ENCODE assay signal across 10 mouse cellular contexts in genomic region chr13:95655284-95655683, GRCm38 (mm10). TPM values are rescaled to one million over a fixed set of nuclear protein-coding genes. Genes with fewer than 3 reads are reported as not detected.
DNase-seq lines count a peak whose midpoint lies in the region; ATAC-seq and TF ChIP-seq lines count a peak whose summit lies in the region.
"Had no signal": no experiment of that assay in that cellular context is flagged by ENCODE, and none has a peak within 500 bp of the region (broad histone marks: within the 10 kb centered on the region; RNA-seq: fewer than 3 reads in every experiment).

No protein-coding gene starts in this region.

- H3K4me3 ChIP-seq in neural tube, embryonic 11.5 days (ENCODE audit: low read depth, low read length) = no peak overlapping the region
- H3K4me3 ChIP-seq in heart, postnatal 0 days (ENCODE audit: low read depth, low read length) = no peak overlapping the region
- no peak overlapping the region for H3K4me3 ChIP-seq in limb, embryonic 11.5 days (ENCODE audit: low read depth, low read length)
- H3K4me3 ChIP-seq: limb, embryonic 15.5 days had no signal

- peaks cover 3% of the 10 kb centered on the region; the same call in 1 of the 2 replicates for H3K4me1 ChIP-seq in neural tube, embryonic 11.5 days (ENCODE audit: control insufficient read depth, insufficient read depth, low read length)
- H3K4me1 ChIP-seq in heart, postnatal 0 days (ENCODE audit: control insufficient read depth, insufficient read depth) = 0 out of 2 replicates have a peak, but pooled peaks cover 7% of the 10 kb centered on the region
- H3K4me1 ChIP-seq in limb, embryonic 11.5 days (ENCODE audit: control insufficient read depth, insufficient read depth, low read length) = peaks cover 3% of the 10 kb centered on the region; the same call in 1 of the 2 replicates

- TF ChIP-seq CTCF in heart, postnatal 0 days (IDR thresholded peaks at IDR 0.05; ENCODE audit: low read depth) = no peak

- peak overlapping the region; percentile 49 for H3K27ac ChIP-seq in neural tube, embryonic 11.5 days (ENCODE audit: low read depth, low read length)
- peak overlapping the region; percentile 27; the same call in 1 of the 2 replicates for H3K27ac ChIP-seq in heart, postnatal 0 days (ENCODE audit: low read depth)
- no peak overlapping the region for H3K27ac ChIP-seq in limb, embryonic 11.5 days (replicated peaks; ENCODE audit: low read depth, low read length)
- H3K27ac ChIP-seq: limb, embryonic 15.5 days had no signal

- 26% methylated on average over 9 of the region's 9 CpGs for WGBS in neural tube, embryonic 11.5 days
- WGBS in heart, postnatal 0 days = 18% methylated on average over 9 of the region's 9 CpGs
- 7% methylated on average over 9 of the region's 9 CpGs for WGBS in limb, embryonic 11.5 days

- TF ChIP-seq EP300 in heart, postnatal 0 days (IDR thresholded peaks at IDR 0.05; ENCODE audit: low read depth) = no peak

- 0 out of 2 replicates have a peak overlapping the region, but pooled peaks have one; percentile 3 for H3K9ac ChIP-seq in neural tube, embryonic 11.5 days (ENCODE audit: low read length)
- H3K9ac ChIP-seq in heart, postnatal 0 days (replicated peaks; ENCODE audit: low read depth, low read length) = no peak overlapping the region
- no peak overlapping the region for H3K9ac ChIP-seq in limb, embryonic 11.5 days (ENCODE audit: low read length)
- H3K9ac ChIP-seq: limb, embryonic 15.5 days had no signal

- H3K4me2 ChIP-seq in neural tube, embryonic 11.5 days (ENCODE audit: low read depth) = no peak overlapping the region
- no peak overlapping the region for H3K4me2 ChIP-seq in heart, postnatal 0 days (ENCODE audit: low read depth, low read length)
- no peak overlapping the region for H3K4me2 ChIP-seq in limb, embryonic 11.5 days (ENCODE audit: low read depth, severe bottlenecking)
- H3K4me2 ChIP-seq: limb, embryonic 15.5 days had no signal

- no peaks in the 10 kb centered on the region for H3K27me3 ChIP-seq in neural tube, embryonic 11.5 days (ENCODE audit: control insufficient read depth, insufficient read depth, low read length)
- no peaks in the 10 kb centered on the region for H3K27me3 ChIP-seq in heart, postnatal 0 days (ENCODE audit: control insufficient read depth, insufficient read depth, low read length)
- H3K27me3 ChIP-seq in limb, embryonic 11.5 days (ENCODE audit: control insufficient read depth, insufficient read depth, low read length) = no peaks in the 10 kb centered on the region
- H3K27me3 ChIP-seq: limb, embryonic 15.5 days; Patski had no signal

- peak; percentile 83 for ATAC-seq in neural tube, embryonic 11.5 days (ENCODE audit: insufficient read depth, low FRiP score, low TSS enrichment)
- ATAC-seq in heart, postnatal 0 days (ENCODE audit: insufficient read depth, low read depth) = peak; percentile 66
- ATAC-seq in limb, embryonic 11.5 days (ENCODE audit: insufficient number of reproducible peaks, low FRiP score, low TSS enrichment, low read depth) = no peak
- ATAC-seq: Patski had no signal

- no peaks in the 10 kb centered on the region for H3K9me3 ChIP-seq in neural tube, embryonic 11.5 days (ENCODE audit: control insufficient read depth, low read length)
- no peaks in the 10 kb centered on the region for H3K9me3 ChIP-seq in heart, postnatal 0 days (replicated peaks; ENCODE audit: control insufficient read depth, low read length)
- no peaks in the 10 kb centered on the region for H3K9me3 ChIP-seq in limb, embryonic 11.5 days (ENCODE audit: control insufficient read depth, low read length)
- H3K9me3 ChIP-seq: limb, embryonic 15.5 days had no signal

- peak; percentile 24 for DNase-seq in neural tube, embryonic 11.5 days (ENCODE audit: low spot score)
- no peak for DNase-seq in neural tube, embryonic 10.5 days (ENCODE audit: extremely low spot score, low spot score)
- peak; percentile 56 for DNase-seq in heart, postnatal 0 days (ENCODE audit: low spot score)
- DNase-seq in limb, embryonic 11.5 days (ENCODE audit: low spot score) = peak; percentile 60
- DNase-seq in yolk sac, embryonic 10.5 days (ENCODE audit: low spot score) = peak; percentile 9
- no peak for DNase-seq in gastrocnemius, postnatal 25 days
- no peak for DNase-seq in cerebellum, postnatal 14 days
- DNase-seq in urinary bladder, postnatal 25 days (ENCODE audit: low spot score) = no peak

- H3K36me3 ChIP-seq in neural tube, embryonic 11.5 days (ENCODE audit: control insufficient read depth, insufficient read depth, low read length) = no peaks in the 10 kb centered on the region; the same call in 1 of the 2 replicates
- no peaks in the 10 kb centered on the region for H3K36me3 ChIP-seq in heart, postnatal 0 days (replicated peaks; ENCODE audit: control insufficient read depth, insufficient read depth, low read length)
- H3K36me3 ChIP-seq in limb, embryonic 11.5 days (ENCODE audit: control insufficient read depth, insufficient read depth, low read length) = no peaks in the 10 kb centered on the region; the same call in 1 of the 2 replicates
- H3K36me3 ChIP-seq: limb, embryonic 15.5 days had no signal

RNA-seq across cellular contexts. Expression of gene F2r, which starts 37.0 kb away (rescaled TPM):
- 134 and 146 TPM in 2 replicates for polyA plus RNA-seq in neural tube, embryonic 11.5 days (2014; fragmentation: Nextera tagmentation; extraction: Ambion mirVana)
- 105 and 161 TPM in 2 replicates for total RNA-seq in heart, postnatal 0 days (2014; rRNA removed; ENCODE audit: low replicate concordance)
- 62.1 and 63.9 TPM in 2 replicates for polyA plus RNA-seq in heart, postnatal 0 days (2015; fragmentation: Nextera tagmentation; extraction: Ambion mirVana)
- 147 and 157 TPM in 2 replicates for polyA plus RNA-seq in limb, embryonic 11.5 days (2014; fragmentation: Nextera tagmentation; extraction: Ambion mirVana)
- 1 to 10 TPM; 6.1 to 7.9 TPM for total RNA-seq in gastrocnemius, postnatal 25 days (2021)

RNA-seq across cellular contexts. Expression of gene F2rl2, which starts 41.4 kb away (rescaled TPM):
- polyA plus RNA-seq in neural tube, embryonic 11.5 days (2014; fragmentation: Nextera tagmentation; extraction: Ambion mirVana) = 2.6 and 4.2 TPM in 2 replicates
- not detected in 2 replicates for total RNA-seq in heart, postnatal 0 days (2014; rRNA removed; ENCODE audit: low replicate concordance)
- polyA plus RNA-seq in heart, postnatal 0 days (2015; fragmentation: Nextera tagmentation; extraction: Ambion mirVana) = 0.05 and 0.18 TPM in 2 replicates
- polyA plus RNA-seq in limb, embryonic 11.5 days (2014; fragmentation: Nextera tagmentation; extraction: Ambion mirVana) = 2.3 TPM in 2 replicates
- not detected for total RNA-seq in gastrocnemius, postnatal 25 days (2021)
- polyA plus RNA-seq: Patski had no signal

Comparison
In these comparisons a context has a peak if more than half of its experiments do, and no peak if none do; other contexts are left out.
1. DNase-seq: peak in neural tube, embryonic 11.5 days (single experiment), heart, postnatal 0 days (single experiment), limb, embryonic 11.5 days (single experiment) and yolk sac, embryonic 10.5 days (single experiment); none in neural tube, embryonic 10.5 days (single experiment), gastrocnemius, postnatal 25 days (single experiment), cerebellum, postnatal 14 days (0 of 2) and urinary bladder, postnatal 25 days (single experiment).